In genomic region chr15:32311287-32311686, GRCm38 (mm10) we compare ENCODE assay signal across 21 mouse cellular contexts.
"Had no signal": no experiment of that assay in that cellular context is flagged by ENCODE, and none has a peak within 500 bp of the region (broad histone marks: within the 10 kb centered on the region; RNA-seq: fewer than 3 reads in every experiment).

No protein-coding gene starts in this region.

- H3K27me3 ChIP-seq: limb, embryonic 13.5 days; liver, embryonic 12.5 days; liver, embryonic 15.5 days; lung, embryonic 15.5 days; megakaryocyte, embryonic 14.5 days; midbrain, embryonic 12.5 days; stomach, embryonic 15.5 days had no signal

- ATAC-seq: inflammation-experienced regulatory T-cells, adult 6 months; intestine, postnatal 0 days; liver, embryonic 12.5 days had no signal

- H3K36me3 ChIP-seq: limb, embryonic 10.5 days; limb, embryonic 13.5 days; liver, embryonic 12.5 days; liver, embryonic 15.5 days; lung, embryonic 15.5 days; midbrain, embryonic 12.5 days; stomach, embryonic 15.5 days had no signal

- H3K4me1 ChIP-seq: liver, embryonic 12.5 days; liver, embryonic 15.5 days; megakaryocyte, embryonic 14.5 days; midbrain, embryonic 12.5 days; stomach, embryonic 15.5 days had no signal

- H3K4me3 ChIP-seq: limb, embryonic 10.5 days; limb, embryonic 13.5 days; liver, embryonic 12.5 days; liver, embryonic 15.5 days; lung, embryonic 15.5 days; megakaryocyte, embryonic 14.5 days; midbrain, embryonic 12.5 days; myocyte; stomach, embryonic 15.5 days had no signal

- H3K27ac ChIP-seq: limb, embryonic 10.5 days; limb, embryonic 13.5 days; liver, embryonic 12.5 days; liver, embryonic 15.5 days; lung, embryonic 15.5 days; midbrain, embryonic 12.5 days; stomach, embryonic 15.5 days had no signal

- H3K9me3 ChIP-seq: limb, embryonic 10.5 days; limb, embryonic 13.5 days; liver, embryonic 12.5 days; liver, embryonic 15.5 days; lung, embryonic 15.5 days; midbrain, embryonic 12.5 days; stomach, embryonic 15.5 days had no signal

- H3K9ac ChIP-seq: limb, embryonic 13.5 days; liver, embryonic 12.5 days; liver, embryonic 15.5 days; lung, embryonic 15.5 days; midbrain, embryonic 12.5 days; stomach, embryonic 15.5 days had no signal

- DNase-seq: kidney, adult 2 months; kidney, postnatal 14 days; kidney, postnatal 4 days; liver; lung, adult 18-20 months; lung, postnatal 10 days; lung, postnatal 36 days; right cerebral cortex, postnatal 25 days; spleen, adult 18-20 months; thymus, postnatal 36 days had no signal

- H3K4me2 ChIP-seq: limb, embryonic 13.5 days; liver, embryonic 12.5 days; liver, embryonic 15.5 days; lung, embryonic 15.5 days; midbrain, embryonic 12.5 days; stomach, embryonic 15.5 days had no signal
